Mouse (Mus musculus) hindbrain, embryonic 12.5 days (tissue): Measurements from ENCODE around the gene Gpatch11. TPM values are rescaled to one million over a fixed set of nuclear protein-coding genes. Genes with fewer than 3 reads are reported as not detected.
"Not testable (repeated sequence)": the region's sequence is repeated elsewhere in the genome, so short reads cannot be mapped to it uniquely, and the experiment has no call there.

Experiments used
- ATAC-seq: fragments of 200-750 bp; cut with Nextera tagmentation; 2 replicates; pipeline ENCODE4 v1.8.0; 2017; ENCODE audit warnings: moderate TSS enrichment; ENCODE audit not compliant: low FRiP score
- H3K27ac ChIP-seq: fragments of 300-500 bp; sonication (generic); 2 replicates; pipeline ENCODE4 v1.5.1; 2016; ENCODE audit warnings: mild to moderate bottlenecking
- H3K27me3 ChIP-seq: fragments of 300-500 bp; sonication (generic); 2 replicates; pipeline ENCODE4 v1.6.1; 2016; ENCODE audit warnings: mild to moderate bottlenecking
- H3K36me3 ChIP-seq: fragments of 300-500 bp; sonication (generic); 2 replicates; pipeline ENCODE4 v1.6.1; 2016; ENCODE audit warnings: mild to moderate bottlenecking
- H3K4me1 ChIP-seq: fragments of 300-500 bp; sonication (generic); 2 replicates; pipeline ENCODE4 v1.6.1; 2016
- H3K4me2 ChIP-seq: fragments of 300-500 bp; sonication (generic); replicated peaks from 2 replicates; pipeline ENCODE4 v1.6.1; 2016; ENCODE audit warnings: mild to moderate bottlenecking
- H3K4me3 ChIP-seq: fragments of 300-500 bp; sonication (generic); 2 replicates; pipeline ENCODE4 v1.5.1; 2016; ENCODE audit warnings: mild to moderate bottlenecking
- H3K9ac ChIP-seq: fragments of 300-500 bp; sonication (generic); 2 replicates; pipeline ENCODE4 v1.6.1; 2016; ENCODE audit warnings: mild to moderate bottlenecking, moderate library complexity
- H3K9me3 ChIP-seq: fragments of 300-500 bp; sonication (generic); replicated peaks from 2 replicates; pipeline ENCODE4 v1.6.1; 2016; ENCODE audit warnings: mild to moderate bottlenecking
- WGBS: fragments of 180-500 bp; shearing (Covaris S2); methylation state at CpG from one replicate; pipeline ENCODE4 v1.1.7; 2016; 5-methylcytosine and 5-hydroxymethylcytosine counted together
- polyA plus RNA-seq: library from polyadenylated mRNA; unstranded; fragments of >200 nt; fragmentation: Nextera tagmentation; extraction: Ambion mirVana; gene quantifications from 2 replicates; pipeline ENCODE4 v1.2.1, GENCODE M21; 2016

Gene Gpatch11
- 45.1 and 54.9 TPM in 2 replicates for polyA plus RNA-seq

GRCm38 (mm10) chr17:78834856-78835835, at the start of gene Gpatch11, which contains the start of gene Heatr5b:
Gene Gpatch11, plus strand, starts transcription at chr17:78835567.
Gene Heatr5b, minus strand, starts transcription at chr17:78835364.
- under 1% methylated on average over 81 of the region's 81 CpGs for WGBS
- H3K4me1 ChIP-seq, result 0 out of 2 replicates have a peak, but pooled peaks cover 5% of the 10 kb centered on the region
- H3K36me3 ChIP-seq, result peaks cover 25% of the 10 kb centered on the region
- H3K9ac ChIP-seq, result peak within 1 kb of the TSS; percentile 79
- peak; percentile 99 for ATAC-seq
- H3K27me3 ChIP-seq, result no peaks in the 10 kb centered on the region
- H3K27ac ChIP-seq, result peak within 1 kb of the TSS; percentile 86
- H3K4me2 ChIP-seq, result peak within 1 kb of the TSS; percentile 87
- H3K9me3 ChIP-seq, result no peaks in the 10 kb centered on the region
- H3K4me3 ChIP-seq, result peak within 1 kb of the TSS; percentile 65

DNA sequence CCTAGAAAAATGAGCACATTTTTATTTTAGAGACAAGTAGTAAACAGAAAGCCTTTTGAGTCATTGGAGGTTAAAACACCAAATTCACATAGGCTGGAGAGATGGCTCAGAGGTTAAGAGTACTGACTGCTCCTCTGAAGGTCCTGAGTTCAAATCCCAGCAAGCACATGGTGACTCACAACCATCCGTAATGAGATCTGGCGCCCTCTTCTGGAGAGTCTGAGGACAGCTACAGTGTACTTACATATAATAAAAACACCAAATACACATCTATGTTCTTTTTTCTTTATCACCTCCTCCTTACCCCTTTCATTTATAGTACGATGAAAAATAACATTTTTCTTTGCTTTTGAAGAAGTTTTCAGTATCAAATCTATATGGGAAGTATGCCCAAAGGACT, 47.1 kb upstream of the Gpatch11 start:
- ATAC-seq, H3K27me3 ChIP-seq, H3K4me2 ChIP-seq, H3K4me1 ChIP-seq, H3K9me3 ChIP-seq, H3K9ac ChIP-seq, H3K27ac ChIP-seq, H3K4me3 ChIP-seq: not testable (repeated sequence)
- H3K36me3 ChIP-seq, result peaks cover 27% of the 10 kb centered on the region
- WGBS, result 76% methylated on average over 3 of the region's 3 CpGs

- WGBS, result 81% methylated on average over 7 of the region's 7 CpGs
- Histone ChIP-seq H3K4me1 (no peaks in the 10 kb centered on the region), H3K36me3 (peaks cover 45% of the 10 kb centered on the region)
Observed at GRCm38 (mm10) chr17:78791068-78791689, 44.2 kb upstream of the Gpatch11 start.

DNA sequence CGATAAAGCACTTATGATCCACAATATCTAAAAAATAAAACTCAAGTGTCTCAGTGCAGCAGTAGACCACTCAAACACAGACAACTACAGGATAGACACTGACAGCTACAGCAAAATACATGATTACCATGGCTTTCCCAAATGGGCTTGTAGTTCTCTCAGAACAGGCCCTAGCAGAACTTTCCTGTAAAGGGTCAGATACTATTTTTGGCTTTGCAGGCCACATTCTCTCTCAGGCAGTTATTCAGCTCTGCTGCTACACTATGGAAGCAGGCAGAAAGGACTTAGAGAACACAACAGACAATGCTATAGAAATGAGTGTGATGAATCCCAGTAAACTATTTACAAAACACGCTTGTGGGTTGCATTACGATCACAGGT, 43.7 kb upstream of the Gpatch11 start:
- Histone ChIP-seq H3K27me3 (no peaks in the 10 kb centered on the region), H3K27ac (no peak overlapping the region), H3K9me3 (no peaks in the 10 kb centered on the region), H3K4me2 (no peak overlapping the region), H3K9ac (no peak overlapping the region), H3K4me3 (no peak overlapping the region), H3K4me1 (no peaks in the 10 kb centered on the region), H3K36me3 (peaks cover 50% of the 10 kb centered on the region)
- WGBS, result 91% methylated on average over 3 of the region's 3 CpGs
- no peak for ATAC-seq

More at GRCm38 (mm10) chr17:78791068-78791689, 44.2 kb upstream of the Gpatch11 start:
- Histone ChIP-seq H3K27me3 (no peaks in the 10 kb centered on the region), H3K4me2 (no peak overlapping the region), H3K27ac (no peak overlapping the region), H3K4me3 (no peak overlapping the region), H3K9ac (no peak overlapping the region), H3K9me3 (no peaks in the 10 kb centered on the region)
- ATAC-seq, result no peak

- H3K27me3 ChIP-seq, result no peaks in the 10 kb centered on the region
- H3K36me3 ChIP-seq, result peaks cover 53% of the 10 kb centered on the region
- WGBS, result 90% methylated on average over 3 of the region's 3 CpGs
- no peak overlapping the region for H3K27ac ChIP-seq
- H3K4me3 ChIP-seq, result no peak overlapping the region
- no peaks in the 10 kb centered on the region for H3K4me1 ChIP-seq
- H3K9ac ChIP-seq, result no peak overlapping the region
- ATAC-seq, result no peak
- H3K4me2 ChIP-seq, result no peak overlapping the region
- no peaks in the 10 kb centered on the region for H3K9me3 ChIP-seq
Observed at GRCm38 (mm10) chr17:78792122-78792521, 43.2 kb upstream of the Gpatch11 start.

DNA sequence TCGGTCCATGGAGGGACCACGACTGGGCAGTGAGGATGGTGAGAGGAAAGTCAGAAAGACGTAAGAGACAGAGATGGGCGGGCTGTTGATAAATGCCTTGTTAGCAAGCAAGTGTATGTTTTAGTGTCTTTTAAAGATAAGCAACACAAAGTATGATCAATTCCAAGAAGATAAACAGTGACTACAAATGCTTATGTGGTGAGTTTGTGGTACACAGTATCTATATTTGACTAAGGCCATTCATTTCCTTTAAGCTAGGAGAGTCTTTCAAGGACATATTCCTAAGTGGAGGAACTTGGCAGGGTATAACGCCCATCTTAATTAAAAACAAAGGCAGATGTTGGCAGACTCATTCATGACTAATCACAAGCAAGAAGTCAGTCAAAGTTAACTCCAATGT, 41.0 kb upstream of the Gpatch11 start:
- no peak for ATAC-seq
- H3K9ac ChIP-seq, result no peak overlapping the region
- no peaks in the 10 kb centered on the region for H3K9me3 ChIP-seq
- WGBS, result 88% methylated on average over 5 of the region's 5 CpGs
- H3K4me1 ChIP-seq, result no peaks in the 10 kb centered on the region
- no peak overlapping the region for H3K4me2 ChIP-seq
- H3K36me3 ChIP-seq, result peaks cover 69% of the 10 kb centered on the region
- no peaks in the 10 kb centered on the region for H3K27me3 ChIP-seq
- H3K27ac ChIP-seq, result no peak overlapping the region
- no peak overlapping the region for H3K4me3 ChIP-seq

- H3K27ac ChIP-seq, result no peak overlapping the region
- WGBS, result 97% methylated on average over 1 of the region's 1 CpGs
- no peaks in the 10 kb centered on the region for H3K9me3 ChIP-seq
- H3K9ac ChIP-seq, result no peak overlapping the region
- ATAC-seq, result no peak
- H3K36me3 ChIP-seq, result peaks cover 70% of the 10 kb centered on the region
- H3K4me2 ChIP-seq, result no peak overlapping the region
- no peaks in the 10 kb centered on the region for H3K27me3 ChIP-seq
- H3K4me1 ChIP-seq, result no peaks in the 10 kb centered on the region
- H3K4me3 ChIP-seq, result no peak overlapping the region
Observed at GRCm38 (mm10) chr17:78797222-78797621, 38.1 kb upstream of the Gpatch11 start.

DNA sequence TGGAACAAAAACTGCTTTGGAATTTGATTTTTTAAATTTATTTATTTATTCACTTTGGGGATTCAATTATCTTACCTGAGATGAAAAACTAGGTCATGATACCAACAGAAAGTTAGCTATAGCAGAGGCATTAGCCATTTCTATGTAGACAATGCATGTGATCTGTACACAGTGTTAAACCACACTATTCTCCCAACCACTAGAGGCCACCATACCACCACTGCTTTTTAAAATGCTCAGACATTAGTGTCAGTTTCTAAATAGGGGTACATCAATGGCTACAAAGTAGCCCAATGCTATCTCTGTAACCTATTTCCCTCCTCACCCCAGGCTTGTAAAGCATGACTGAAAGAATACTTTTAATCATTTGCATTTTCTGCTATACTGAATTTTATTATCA, 26.3 kb upstream of the Gpatch11 start:
- H3K9me3 ChIP-seq, result no peaks in the 10 kb centered on the region
- no peak for ATAC-seq
- no peak overlapping the region for H3K4me3 ChIP-seq
- no peak overlapping the region for H3K9ac ChIP-seq
- peaks cover 41% of the 10 kb centered on the region for H3K36me3 ChIP-seq
- no peak overlapping the region for H3K27ac ChIP-seq
- no peak overlapping the region for H3K4me2 ChIP-seq
- H3K4me1 ChIP-seq, result no peaks in the 10 kb centered on the region
- no peaks in the 10 kb centered on the region for H3K27me3 ChIP-seq

DNA sequence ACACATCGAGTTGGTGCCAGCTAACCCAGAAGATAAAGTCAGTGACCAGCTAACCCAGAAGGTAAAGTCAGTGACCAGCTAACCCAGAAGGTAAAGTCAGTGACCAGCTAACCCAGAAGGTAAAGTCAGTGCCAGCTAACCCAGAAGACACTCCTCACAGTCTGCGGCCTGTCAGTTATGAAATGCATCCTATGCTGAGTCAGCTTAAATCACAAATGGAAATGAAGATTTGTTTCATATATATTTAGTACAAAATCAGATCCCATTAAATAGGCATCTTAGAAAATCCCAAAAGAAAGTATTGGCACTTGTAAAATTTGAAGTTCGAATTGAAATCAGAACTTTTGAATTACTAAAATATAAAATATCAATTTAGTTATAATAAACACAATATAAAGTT, 25.8 kb upstream of the Gpatch11 start:
- no peak overlapping the region for H3K27ac ChIP-seq
- H3K9me3 ChIP-seq, result no peaks in the 10 kb centered on the region
- H3K4me2 ChIP-seq, result no peak overlapping the region
- WGBS, result 92% methylated on average over 3 of the region's 3 CpGs
- H3K36me3 ChIP-seq, result peaks cover 43% of the 10 kb centered on the region
- no peak for ATAC-seq
- no peak overlapping the region for H3K4me3 ChIP-seq
- no peak overlapping the region for H3K9ac ChIP-seq
- no peaks in the 10 kb centered on the region for H3K27me3 ChIP-seq
- H3K4me1 ChIP-seq, result no peaks in the 10 kb centered on the region

DNA sequence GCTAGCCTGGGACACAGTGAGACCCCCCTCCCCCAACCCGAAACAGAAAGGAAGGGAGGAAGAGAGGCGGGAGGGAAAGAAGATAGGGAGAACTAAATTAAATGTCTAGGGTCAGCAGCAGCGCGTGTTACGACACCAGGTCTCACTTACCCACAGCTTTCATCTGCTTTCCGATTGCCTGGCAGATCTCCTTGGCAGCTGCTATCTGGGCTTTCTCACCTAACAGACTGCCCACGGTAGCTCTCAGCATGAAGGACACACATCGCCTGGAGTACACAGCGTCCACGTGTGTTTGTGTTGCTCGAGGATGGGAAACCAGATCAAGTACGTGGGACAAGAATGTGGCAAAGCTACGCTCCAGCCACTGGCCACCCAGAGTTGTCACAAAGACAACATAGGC, 11.0 kb upstream of the Gpatch11 start:
- Histone ChIP-seq H3K9ac (no peak overlapping the region), H3K4me3 (no peak overlapping the region), H3K4me2 (no peak overlapping the region), H3K9me3 (no peaks in the 10 kb centered on the region), H3K27ac (no peak overlapping the region), H3K4me1 (no peaks in the 10 kb centered on the region), H3K36me3 (peaks cover 72% of the 10 kb centered on the region), H3K27me3 (no peaks in the 10 kb centered on the region)
- no peak for ATAC-seq
- 90% methylated on average over 13 of the region's 13 CpGs for WGBS

DNA sequence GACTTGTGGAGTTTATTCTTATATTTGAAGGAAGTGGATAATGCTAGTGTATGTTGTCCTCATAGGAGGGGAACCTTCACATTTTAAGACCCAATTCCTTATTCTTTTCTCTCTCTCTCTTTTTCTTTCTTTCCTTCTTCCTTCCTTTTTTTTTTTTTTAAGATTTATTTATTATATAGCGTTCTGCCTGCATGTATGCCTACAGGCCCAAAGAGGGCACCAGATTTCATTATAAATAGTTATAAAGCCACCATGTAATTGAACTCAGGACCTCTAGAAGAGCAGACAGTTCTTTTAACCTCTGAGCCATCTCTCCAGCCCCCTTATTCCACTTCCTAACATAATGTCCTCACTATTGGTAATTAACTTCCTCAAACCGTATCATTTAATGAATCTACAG, 689 bp downstream of the Gpatch11 start:
- WGBS, result 41% methylated on average over 2 of the region's 2 CpGs
- Histone ChIP-seq H3K27me3 (no peaks in the 10 kb centered on the region), H3K36me3 (peaks cover 23% of the 10 kb centered on the region), H3K4me3 (peak overlapping the region; percentile 65), H3K9me3 (no peaks in the 10 kb centered on the region), H3K4me1 (0 out of 2 replicates have a peak, but pooled peaks cover 5% of the 10 kb centered on the region), H3K9ac (peak overlapping the region; percentile 63), H3K4me2 (peak overlapping the region; percentile 87), H3K27ac (peak overlapping the region; percentile 83)
- no peak for ATAC-seq

DNA sequence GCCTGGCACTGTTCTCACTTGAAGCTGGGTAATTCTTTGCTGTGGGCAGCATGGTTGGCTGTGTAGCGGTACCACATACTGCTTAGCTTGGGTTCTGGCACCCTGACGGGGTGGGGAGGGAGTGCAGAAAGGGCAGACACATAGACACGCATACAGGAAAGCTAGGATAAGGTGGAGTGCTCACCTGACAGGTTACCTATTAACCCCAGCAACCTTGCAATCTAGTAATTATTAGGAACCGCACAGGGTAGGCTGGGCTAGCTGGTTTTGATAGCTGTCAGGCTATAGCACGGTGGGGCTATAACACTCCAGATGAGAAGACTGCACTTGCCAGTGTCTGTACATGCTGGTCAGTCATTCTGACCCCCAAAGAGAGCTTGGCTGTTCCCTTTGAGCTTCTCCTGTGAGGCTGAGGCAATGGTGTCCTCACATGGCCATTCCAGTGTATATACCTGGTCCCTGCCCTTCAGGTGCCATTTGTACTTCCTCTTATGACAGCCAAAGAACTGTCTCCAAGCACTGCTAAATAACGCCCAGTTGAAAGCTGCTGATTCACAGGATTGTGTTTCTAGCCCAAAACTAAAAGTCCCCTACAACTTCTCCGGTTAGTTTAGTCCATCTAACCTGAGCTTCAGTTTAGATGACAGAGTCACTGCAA, 7.0 kb downstream of the Gpatch11 start:
- no peak for ATAC-seq

More for the DNA sequence above, 7.0 kb downstream of the Gpatch11 start:
- 93% methylated on average over 7 of the region's 7 CpGs for WGBS
- no peak overlapping the region for H3K4me2 ChIP-seq
- peaks cover 77% of the 10 kb centered on the region for H3K36me3 ChIP-seq
- H3K9ac ChIP-seq, result no peak overlapping the region
- H3K27ac ChIP-seq, result no peak overlapping the region
- H3K4me3 ChIP-seq, result no peak overlapping the region
- no peaks in the 10 kb centered on the region for H3K27me3 ChIP-seq
- no peaks in the 10 kb centered on the region for H3K9me3 ChIP-seq
- H3K4me1 ChIP-seq, result no peaks in the 10 kb centered on the region
